Mouse (Mus musculus) stomach, embryonic 14.5 days (tissue): ENCODE measurements around the gene Cd3g. TPM values are rescaled to one million over a fixed set of nuclear protein-coding genes. Genes with fewer than 3 reads are reported as not detected.

Experiments used
- ATAC-seq: fragments of 200-750 bp; cut with Nextera tagmentation; 2 replicates; pipeline ENCODE4 v1.8.0; 2017; ENCODE audit warnings: low read depth, moderate TSS enrichment; ENCODE audit not compliant: insufficient number of reproducible peaks, insufficient read depth, low FRiP score
- H3K27ac ChIP-seq: fragments of 300-500 bp; sonication (generic); 2 replicates; pipeline ENCODE4 v1.5.1; 2014; ENCODE audit warnings: mild to moderate bottlenecking, low read length, moderate library complexity, mixed read lengths
- H3K27me3 ChIP-seq: fragments of 300-500 bp; sonication (generic); 2 replicates; pipeline ENCODE4 v1.6.1; 2014; ENCODE audit warnings: low read length, control low read depth, mixed read lengths; ENCODE audit not compliant: control insufficient read depth, insufficient read depth
- H3K36me3 ChIP-seq: fragments of 300-500 bp; sonication (generic); 2 replicates; pipeline ENCODE4 v1.6.1; 2014; ENCODE audit warnings: mild to moderate bottlenecking, control low read depth, low read length, moderate library complexity, mixed read lengths; ENCODE audit not compliant: control insufficient read depth, insufficient read depth
- H3K4me1 ChIP-seq: fragments of 300-500 bp; sonication (generic); 2 replicates; pipeline ENCODE4 v1.6.1; 2014; ENCODE audit warnings: low read length, control low read depth, mixed read lengths; ENCODE audit not compliant: control insufficient read depth, insufficient read depth
- H3K4me2 ChIP-seq: fragments of 300-500 bp; sonication (generic); replicated peaks from 2 replicates; pipeline ENCODE4 v1.6.1; 2014; ENCODE audit warnings: low read depth, low read length, control low read depth
- H3K4me3 ChIP-seq: fragments of 300-500 bp; sonication (generic); 2 replicates; pipeline ENCODE4 v1.5.1; 2014; ENCODE audit warnings: low read depth, low read length, control low read depth
- H3K9ac ChIP-seq: fragments of 300-500 bp; sonication (generic); replicated peaks from 2 replicates; pipeline ENCODE4 v1.6.1; 2014; ENCODE audit warnings: low read depth, mild to moderate bottlenecking, control low read depth, low read length, moderate library complexity, mixed read lengths
- H3K9me3 ChIP-seq: fragments of 300-500 bp; sonication (generic); 2 replicates; pipeline ENCODE4 v1.6.1; 2016; ENCODE audit warnings: low read depth, low read length, control low read depth; ENCODE audit not compliant: control insufficient read depth
- WGBS: fragments of 180-500 bp; shearing (Covaris S2); extraction: QIAGEN DNeasy Blood & Tissue Kit; methylation state at CpG from one replicate; pipeline ENCODE4 v1.1.7; 2014; 5-methylcytosine and 5-hydroxymethylcytosine counted together
- polyA plus RNA-seq: library from polyadenylated mRNA; unstranded; fragments of >200 nt; fragmentation: Nextera tagmentation; extraction: Ambion mirVana; gene quantifications from 2 replicates; pipeline ENCODE4 v1.2.1, GENCODE M21; 2014

Cd3g gene
- polyA plus RNA-seq, 1 experiment from 2014 or later, result 0.33 TPM

DNA sequence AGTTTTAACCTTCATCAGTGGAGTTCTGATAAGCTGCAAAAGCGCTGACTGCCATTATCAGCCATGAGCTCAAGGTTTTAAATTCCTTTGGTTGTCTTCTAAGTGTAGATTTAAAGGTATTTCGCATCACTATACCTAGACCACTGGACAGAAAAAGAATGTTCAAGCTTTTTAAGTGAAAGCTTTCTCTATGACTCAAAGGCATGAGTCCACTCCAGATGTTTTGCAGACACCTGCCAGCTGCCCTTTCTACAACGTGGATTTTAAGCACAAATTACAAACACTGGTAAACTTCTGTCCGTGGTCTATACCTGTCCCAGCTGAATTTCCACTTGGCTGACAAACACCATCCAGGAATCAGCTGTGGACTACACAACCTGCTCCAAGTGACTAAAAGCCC lies 14.7 kb upstream of the Cd3g start:
- Histone ChIP-seq H3K27me3 (no peaks in the 10 kb centered on the region), H3K9ac (no peak overlapping the region), H3K4me2 (no peak overlapping the region), H3K36me3 (no peaks in the 10 kb centered on the region), H3K4me1 (no peaks in the 10 kb centered on the region), H3K4me3 (no peak overlapping the region), H3K27ac (no peak overlapping the region), H3K9me3 (no peaks in the 10 kb centered on the region)
- WGBS, result 59% methylated on average over 4 of the region's 4 CpGs
- no peak for ATAC-seq

DNA sequence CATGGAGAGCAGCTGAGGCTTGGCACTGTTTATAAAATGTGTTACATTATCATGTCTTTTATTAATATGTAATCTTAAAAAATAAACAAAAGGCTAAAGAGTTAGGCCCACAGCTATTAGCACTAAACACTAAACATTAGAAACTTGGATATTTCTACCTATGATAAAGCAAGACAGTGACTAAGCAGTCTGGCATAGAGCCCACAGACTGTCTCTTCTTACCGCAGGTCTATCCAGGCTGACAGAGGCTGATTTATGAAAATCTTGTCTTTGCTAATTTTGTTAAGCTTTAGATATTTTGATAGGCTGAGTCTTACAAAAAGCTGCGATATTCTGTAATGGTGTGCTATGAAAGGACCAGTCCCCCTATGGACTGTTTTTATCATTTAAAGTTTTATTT lies 13.0 kb upstream of the Cd3g start:
- Histone ChIP-seq H3K9ac (no peak overlapping the region), H3K27ac (no peak overlapping the region), H3K36me3 (no peaks in the 10 kb centered on the region), H3K4me2 (no peak overlapping the region), H3K27me3 (no peaks in the 10 kb centered on the region), H3K4me3 (no peak overlapping the region), H3K9me3 (no peaks in the 10 kb centered on the region), H3K4me1 (no peaks in the 10 kb centered on the region)
- 71% methylated on average over 2 of the region's 2 CpGs for WGBS
- ATAC-seq, result no peak

DNA sequence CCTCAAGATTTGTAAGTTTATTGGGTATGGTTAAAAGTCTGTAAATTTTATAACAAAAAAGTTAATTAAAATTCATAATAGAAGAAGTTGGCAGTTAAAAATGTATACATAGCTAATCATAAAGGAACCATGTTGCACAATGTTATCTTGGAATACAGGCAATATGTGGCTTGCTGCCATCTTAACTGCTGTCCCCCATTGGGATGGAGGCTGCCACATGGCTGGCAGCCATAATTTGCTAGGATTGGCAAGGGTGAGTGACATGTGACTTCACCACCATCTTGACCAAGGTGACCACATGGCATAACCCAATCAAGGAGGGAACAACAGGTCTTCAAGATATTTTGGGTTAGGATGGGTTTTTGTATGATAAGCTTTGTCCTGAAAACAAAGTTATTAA lies 12.0 kb upstream of the Cd3g start:
- Histone ChIP-seq H3K27ac (no peak overlapping the region), H3K4me2 (no peak overlapping the region), H3K36me3 (no peaks in the 10 kb centered on the region), H3K9ac (no peak overlapping the region), H3K4me3 (no peak overlapping the region), H3K27me3 (no peaks in the 10 kb centered on the region), H3K4me1 (no peaks in the 10 kb centered on the region), H3K9me3 (no peaks in the 10 kb centered on the region)
- no peak for ATAC-seq

DNA sequence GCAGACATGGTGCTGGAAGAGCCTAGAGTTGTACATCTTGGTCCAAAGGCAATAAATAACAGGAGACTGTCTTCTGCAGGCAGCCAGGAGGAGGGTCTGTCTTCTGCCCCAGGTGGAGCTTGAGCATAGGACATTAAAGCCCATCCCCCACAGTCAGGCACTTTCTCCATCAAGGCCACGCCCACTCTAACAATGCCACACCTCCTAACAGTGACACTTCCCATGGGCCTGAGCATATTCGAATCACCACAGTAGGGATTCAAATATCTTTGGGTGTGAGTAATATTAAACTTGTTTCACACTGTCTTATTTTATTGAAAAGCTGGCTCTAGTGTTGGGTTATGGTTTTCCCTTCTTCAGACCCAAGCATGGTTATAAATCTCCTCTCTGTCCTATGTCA lies 11.6 kb upstream of the Cd3g start:
- H3K9ac ChIP-seq, result no peak overlapping the region
- H3K27ac ChIP-seq, result no peak overlapping the region
- H3K4me3 ChIP-seq, result no peak overlapping the region
- no peak overlapping the region for H3K4me2 ChIP-seq
- 80% methylated on average over 2 of the region's 2 CpGs for WGBS
- H3K27me3 ChIP-seq, result no peaks in the 10 kb centered on the region
- no peak for ATAC-seq
- H3K36me3 ChIP-seq, result no peaks in the 10 kb centered on the region
- H3K9me3 ChIP-seq, result no peaks in the 10 kb centered on the region
- H3K4me1 ChIP-seq, result no peaks in the 10 kb centered on the region

DNA sequence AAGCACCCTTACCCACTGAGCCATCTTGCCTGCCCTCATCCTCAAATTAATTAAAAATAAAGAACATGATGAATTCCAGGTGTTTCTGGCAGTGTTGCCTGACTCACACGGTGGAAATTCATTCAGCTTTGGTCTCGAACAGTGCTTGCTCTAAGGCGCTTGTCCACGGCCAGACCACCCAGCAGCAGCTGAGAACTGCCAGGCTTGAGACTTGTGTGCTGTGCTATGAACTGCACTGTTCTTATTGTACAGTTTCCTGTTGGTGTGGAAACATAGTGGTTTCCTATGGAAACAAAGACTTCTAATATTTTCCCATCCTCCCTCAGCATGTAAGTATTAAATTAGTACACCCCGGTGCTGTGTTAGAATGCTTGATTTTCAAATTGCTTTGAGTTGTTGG lies 6.7 kb upstream of the Cd3g start:
- no peak for ATAC-seq
- WGBS, result 62% methylated on average over 5 of the region's 5 CpGs
- Histone ChIP-seq H3K4me2 (no peak overlapping the region), H3K9me3 (no peaks in the 10 kb centered on the region), H3K27me3 (no peaks in the 10 kb centered on the region), H3K9ac (no peak overlapping the region), H3K4me1 (no peaks in the 10 kb centered on the region), H3K36me3 (no peaks in the 10 kb centered on the region), H3K4me3 (no peak overlapping the region), H3K27ac (no peak overlapping the region)

DNA sequence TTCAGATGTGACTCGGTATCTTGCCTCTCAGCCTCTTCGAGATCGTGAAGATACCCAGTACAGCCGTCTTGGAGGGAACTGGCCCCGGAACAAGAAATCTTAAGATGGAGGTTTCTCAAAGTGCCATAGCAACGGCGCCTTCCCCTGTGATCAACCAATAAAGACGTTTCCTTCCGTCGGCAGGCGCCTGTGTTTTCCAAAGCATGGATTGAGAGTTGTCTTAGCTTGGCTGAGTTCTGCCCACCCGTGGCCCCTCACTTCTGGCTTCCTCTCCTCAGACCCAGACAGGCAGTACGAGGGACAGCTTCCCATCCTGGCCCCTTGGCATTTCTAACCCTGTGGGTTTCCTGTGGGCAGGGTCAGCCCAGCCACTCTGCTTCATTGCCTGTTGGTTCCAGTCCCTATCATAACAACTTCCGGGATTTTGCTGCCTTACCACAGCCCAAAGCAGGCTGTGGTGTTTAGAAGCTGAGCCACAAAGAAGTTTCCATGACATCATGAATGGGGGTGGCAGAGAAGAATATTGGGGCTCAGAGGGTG lies 6.1 kb upstream of the Cd3g start:
- no peaks in the 10 kb centered on the region for H3K9me3 ChIP-seq
- H3K27ac ChIP-seq, result no peak overlapping the region
- no peaks in the 10 kb centered on the region for H3K36me3 ChIP-seq
- H3K9ac ChIP-seq, result no peak overlapping the region
- WGBS, result 65% methylated on average over 14 of the region's 14 CpGs
- H3K4me3 ChIP-seq, result no peak overlapping the region
- ATAC-seq, result no peak
- no peaks in the 10 kb centered on the region for H3K27me3 ChIP-seq
- H3K4me2 ChIP-seq, result 0 out of 2 replicates have a peak overlapping the region, but pooled peaks have one; percentile 3
- H3K4me1 ChIP-seq, result no peaks in the 10 kb centered on the region

DNA sequence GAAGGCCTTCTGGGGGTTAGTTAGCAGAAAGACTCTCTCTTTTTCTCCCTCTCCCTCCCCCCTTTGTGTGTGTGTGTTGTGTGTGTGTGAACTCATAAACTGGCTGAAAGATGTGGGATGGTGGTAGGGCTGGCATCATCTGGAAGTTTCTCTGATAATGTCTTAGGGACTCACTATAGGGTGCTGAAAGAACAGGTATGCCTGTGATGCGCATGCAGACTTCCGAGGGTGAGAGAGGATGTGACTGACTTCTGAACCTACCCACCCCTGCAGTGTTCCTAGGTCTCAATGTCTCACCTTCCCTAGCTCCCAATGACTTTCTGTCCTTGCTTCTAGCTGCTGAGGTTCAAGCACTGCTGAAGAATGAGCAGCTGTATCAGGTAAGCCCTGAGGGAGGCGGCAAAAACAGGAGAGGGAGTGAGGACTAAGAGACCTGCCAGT lies 5.5 kb upstream of the Cd3g start:
- 68% methylated on average over 3 of the region's 3 CpGs for WGBS
- Histone ChIP-seq H3K9me3 (no peaks in the 10 kb centered on the region), H3K27ac (no peak overlapping the region), H3K4me2 (no peak overlapping the region), H3K4me1 (no peaks in the 10 kb centered on the region), H3K9ac (no peak overlapping the region), H3K27me3 (no peaks in the 10 kb centered on the region), H3K36me3 (no peaks in the 10 kb centered on the region), H3K4me3 (no peak overlapping the region)
- ATAC-seq, result no peak

DNA sequence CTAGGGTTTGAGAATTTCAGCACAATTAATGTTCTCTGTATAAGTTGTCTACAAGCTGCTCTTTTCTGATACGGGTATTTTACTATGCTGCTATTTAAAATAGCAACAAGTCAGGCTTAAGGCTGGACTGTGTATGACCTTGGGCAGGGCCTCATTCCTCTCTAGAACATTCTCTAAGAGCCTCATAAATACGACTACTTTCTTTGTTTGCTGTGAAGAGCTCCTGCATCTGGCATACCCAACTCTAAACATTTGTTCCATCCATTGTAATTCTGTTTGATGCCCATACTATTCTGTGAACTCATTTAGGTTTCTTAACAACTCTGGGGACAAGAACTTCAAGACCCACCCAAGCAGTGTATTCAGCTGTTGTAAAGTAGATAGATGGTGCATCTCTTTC lies 2.8 kb upstream of the Cd3g start:
- Histone ChIP-seq H3K36me3 (no peaks in the 10 kb centered on the region), H3K4me2 (no peak overlapping the region), H3K9me3 (no peaks in the 10 kb centered on the region), H3K27me3 (no peaks in the 10 kb centered on the region), H3K4me3 (no peak overlapping the region), H3K4me1 (no peaks in the 10 kb centered on the region), H3K27ac (no peak overlapping the region), H3K9ac (no peak overlapping the region)
- WGBS, result 81% methylated on average over 2 of the region's 2 CpGs
- ATAC-seq, result no peak

DNA sequence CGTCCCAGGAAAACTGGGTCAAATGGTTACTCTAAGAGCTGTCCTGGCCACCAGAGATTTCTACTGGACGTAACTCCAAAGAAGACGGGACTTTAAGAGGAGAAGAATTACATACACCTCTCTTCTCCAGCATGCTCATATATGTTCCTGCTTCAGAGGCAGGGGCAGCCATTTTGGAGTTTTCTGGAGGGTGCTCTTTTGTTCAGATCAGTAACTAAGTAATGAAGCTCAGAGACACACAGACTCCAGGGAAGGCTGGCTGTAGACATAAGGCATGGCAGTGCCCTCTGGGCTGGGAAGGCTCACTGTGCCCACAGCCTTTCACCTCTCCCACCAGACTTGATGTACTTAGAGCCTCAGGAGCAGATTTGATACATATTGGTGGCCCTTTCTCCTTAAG lies 2.3 kb upstream of the Cd3g start:
- no peaks in the 10 kb centered on the region for H3K27me3 ChIP-seq
- ATAC-seq, result no peak
- no peaks in the 10 kb centered on the region for H3K36me3 ChIP-seq
- 84% methylated on average over 3 of the region's 3 CpGs for WGBS
- no peaks in the 10 kb centered on the region for H3K4me1 ChIP-seq
- no peak overlapping the region for H3K27ac ChIP-seq
- H3K4me2 ChIP-seq, result no peak overlapping the region
- no peak overlapping the region for H3K4me3 ChIP-seq
- H3K9ac ChIP-seq, result no peak overlapping the region
- H3K9me3 ChIP-seq, result no peaks in the 10 kb centered on the region
